Mouse (Mus musculus) hindbrain, embryonic 16.5 days (tissue): ENCODE data around the gene Rbm4b. TPM values are rescaled to one million over a fixed set of nuclear protein-coding genes. Genes with fewer than 3 reads are reported as not detected.

ENCODE experiments used
- ATAC-seq: fragments of 200-750 bp; cut with Nextera tagmentation; 2 replicates; pipeline ENCODE4 v1.8.0; 2017; ENCODE audit warnings: moderate TSS enrichment, moderate library complexity
- H3K27ac ChIP-seq: fragments of 300-500 bp; sonication (generic); 2 replicates; pipeline ENCODE4 v1.5.1; 2014; ENCODE audit warnings: low read depth, mild to moderate bottlenecking, control low read depth, low read length, moderate library complexity
- H3K27me3 ChIP-seq: fragments of 300-500 bp; sonication (generic); replicated peaks from 2 replicates; pipeline ENCODE4 v1.6.1; 2014; ENCODE audit warnings: low read length; ENCODE audit not compliant: control insufficient read depth, insufficient read depth
- H3K36me3 ChIP-seq: fragments of 300-500 bp; sonication (generic); 2 replicates; pipeline ENCODE4 v1.6.1; 2014; ENCODE audit warnings: mild to moderate bottlenecking, low read length, moderate library complexity, mixed read lengths; ENCODE audit not compliant: control insufficient read depth, insufficient read depth
- H3K4me1 ChIP-seq: fragments of 300-500 bp; sonication (generic); 2 replicates; pipeline ENCODE4 v1.6.1; 2014; ENCODE audit warnings: low read depth, low read length; ENCODE audit not compliant: control insufficient read depth, insufficient read depth
- H3K4me2 ChIP-seq: fragments of 300-500 bp; sonication (generic); 2 replicates; pipeline ENCODE4 v1.6.1; 2014; ENCODE audit warnings: mild to moderate bottlenecking, low read length, control low read depth, moderate library complexity
- H3K4me3 ChIP-seq: fragments of 300-500 bp; sonication (generic); 2 replicates; pipeline ENCODE4 v1.5.1; 2014; ENCODE audit warnings: mild to moderate bottlenecking, low read length, control low read depth, moderate library complexity
- H3K9ac ChIP-seq: fragments of 300-500 bp; sonication (generic); 2 replicates; pipeline ENCODE4 v1.6.1; 2014; ENCODE audit warnings: low read depth, mild to moderate bottlenecking, control low read depth, low read length, moderate library complexity
- H3K9me3 ChIP-seq: fragments of 300-500 bp; sonication (generic); 2 replicates; pipeline ENCODE4 v1.6.1; 2014; ENCODE audit warnings: mild to moderate bottlenecking, low read length, moderate library complexity; ENCODE audit not compliant: control insufficient read depth
- WGBS: fragments of 180-500 bp; shearing (Covaris S2); extraction: QIAGEN DNeasy Blood & Tissue Kit; methylation state at CpG from one replicate; pipeline ENCODE4 v1.1.7; 2014; 5-methylcytosine and 5-hydroxymethylcytosine counted together
- polyA plus RNA-seq: library from polyadenylated mRNA; unstranded; fragments of >200 nt; fragmentation: Nextera tagmentation; extraction: Ambion mirVana; gene quantifications from 2 replicates; pipeline ENCODE4 v1.2.1, GENCODE M21; 2015

The Rbm4b gene
- polyA plus RNA-seq, 1 experiment from 2014 or later, result 124 TPM

- H3K4me3 ChIP-seq, result no peak overlapping the region
- no peak for ATAC-seq
- no peak overlapping the region for H3K9ac ChIP-seq
- H3K4me2 ChIP-seq, result no peak overlapping the region
- no peak overlapping the region for H3K27ac ChIP-seq
- H3K4me1 ChIP-seq, result no peaks in the 10 kb centered on the region
- 81% methylated on average over 10 of the region's 10 CpGs for WGBS
- H3K27me3 ChIP-seq, result no peaks in the 10 kb centered on the region
- no peaks in the 10 kb centered on the region for H3K9me3 ChIP-seq
- peaks cover 70% of the 10 kb centered on the region for H3K36me3 ChIP-seq
Measured at GRCm38 (mm10) chr19:4741482-4741881, 14.8 kb upstream of the Rbm4b start.

GRCm38 (mm10) chr19:4742229-4742628 lies 14.1 kb upstream of the Rbm4b start:
- Histone ChIP-seq H3K4me3 (no peak overlapping the region), H3K9ac (no peak overlapping the region), H3K4me1 (no peaks in the 10 kb centered on the region), H3K9me3 (no peaks in the 10 kb centered on the region), H3K27ac (no peak overlapping the region), H3K27me3 (no peaks in the 10 kb centered on the region), H3K4me2 (no peak overlapping the region), H3K36me3 (peaks cover 72% of the 10 kb centered on the region)
- no peak for ATAC-seq
- 94% methylated on average over 6 of the region's 6 CpGs for WGBS

GRCm38 (mm10) chr19:4743524-4743923 lies 12.8 kb upstream of the Rbm4b start:
- H3K27ac ChIP-seq, result no peak overlapping the region
- 40% methylated on average over 5 of the region's 5 CpGs for WGBS
- no peak overlapping the region for H3K9ac ChIP-seq
- H3K36me3 ChIP-seq, result peaks cover 73% of the 10 kb centered on the region
- H3K4me1 ChIP-seq, result no peaks in the 10 kb centered on the region
- ATAC-seq, result no peak
- no peaks in the 10 kb centered on the region for H3K9me3 ChIP-seq
- H3K4me3 ChIP-seq, result no peak overlapping the region
- H3K27me3 ChIP-seq, result no peaks in the 10 kb centered on the region
- H3K4me2 ChIP-seq, result no peak overlapping the region

GRCm38 (mm10) chr19:4744026-4744425 lies 12.3 kb upstream of the Rbm4b start:
- ATAC-seq, result no peak

GRCm38 (mm10) chr19:4745057-4745456 lies 11.2 kb upstream of the Rbm4b start:
- H3K4me2 ChIP-seq, result no peak overlapping the region
- no peaks in the 10 kb centered on the region for H3K4me1 ChIP-seq

More at GRCm38 (mm10) chr19:4744026-4744425, 12.3 kb upstream of the Rbm4b start:
- WGBS, result 88% methylated on average over 14 of the region's 14 CpGs
- H3K36me3 ChIP-seq, result peaks cover 74% of the 10 kb centered on the region
- H3K4me1 ChIP-seq, result no peaks in the 10 kb centered on the region
- no peaks in the 10 kb centered on the region for H3K27me3 ChIP-seq
- H3K4me3 ChIP-seq, result no peak overlapping the region
- H3K9ac ChIP-seq, result no peak overlapping the region
- no peak overlapping the region for H3K27ac ChIP-seq
- H3K4me2 ChIP-seq, result no peak overlapping the region
- H3K9me3 ChIP-seq, result no peaks in the 10 kb centered on the region

GRCm38 (mm10) chr19:4745681-4746080 lies 10.6 kb upstream of the Rbm4b start:
- Histone ChIP-seq H3K9ac (no peak overlapping the region; the same call in 1 of the 2 replicates), H3K4me3 (no peak overlapping the region), H3K9me3 (no peaks in the 10 kb centered on the region), H3K27me3 (no peaks in the 10 kb centered on the region), H3K4me1 (no peaks in the 10 kb centered on the region), H3K4me2 (no peak overlapping the region), H3K27ac (no peak overlapping the region), H3K36me3 (peaks cover 71% of the 10 kb centered on the region)
- ATAC-seq, result no peak
- WGBS, result 89% methylated on average over 10 of the region's 10 CpGs

More at GRCm38 (mm10) chr19:4745057-4745456, 11.2 kb upstream of the Rbm4b start:
- WGBS, result 60% methylated on average over 9 of the region's 9 CpGs
- no peak overlapping the region for H3K4me3 ChIP-seq
- H3K27ac ChIP-seq, result no peak overlapping the region
- H3K36me3 ChIP-seq, result peaks cover 74% of the 10 kb centered on the region
- no peaks in the 10 kb centered on the region for H3K27me3 ChIP-seq
- no peaks in the 10 kb centered on the region for H3K9me3 ChIP-seq
- no peak for ATAC-seq
- H3K9ac ChIP-seq, result no peak overlapping the region

GRCm38 (mm10) chr19:4746611-4747010 lies 9.7 kb upstream of the Rbm4b start:
- H3K27me3 ChIP-seq, result no peaks in the 10 kb centered on the region
- no peak overlapping the region for H3K4me2 ChIP-seq
- WGBS, result 83% methylated on average over 14 of the region's 14 CpGs
- ATAC-seq, result no peak
- H3K4me1 ChIP-seq, result no peaks in the 10 kb centered on the region
- no peak overlapping the region for H3K4me3 ChIP-seq
- no peak overlapping the region for H3K9ac ChIP-seq
- H3K36me3 ChIP-seq, result peaks cover 72% of the 10 kb centered on the region
- no peak overlapping the region for H3K27ac ChIP-seq
- H3K9me3 ChIP-seq, result no peaks in the 10 kb centered on the region

- 90% methylated on average over 9 of the region's 9 CpGs for WGBS
- H3K27ac ChIP-seq, result no peak overlapping the region
- H3K9me3 ChIP-seq, result no peaks in the 10 kb centered on the region
- H3K4me3 ChIP-seq, result no peak overlapping the region
- no peaks in the 10 kb centered on the region for H3K27me3 ChIP-seq
- no peaks in the 10 kb centered on the region for H3K4me1 ChIP-seq
- peaks cover 70% of the 10 kb centered on the region for H3K36me3 ChIP-seq
- H3K4me2 ChIP-seq, result no peak overlapping the region
- ATAC-seq, result no peak
- no peak overlapping the region for H3K9ac ChIP-seq
Measured at GRCm38 (mm10) chr19:4747631-4748312, 8.5 kb upstream of the Rbm4b start.

- Histone ChIP-seq H3K4me2 (no peak overlapping the region), H3K36me3 (peaks cover 67% of the 10 kb centered on the region), H3K9ac (no peak overlapping the region), H3K27me3 (no peaks in the 10 kb centered on the region), H3K9me3 (no peaks in the 10 kb centered on the region), H3K4me1 (no peaks in the 10 kb centered on the region), H3K4me3 (no peak overlapping the region), H3K27ac (no peak overlapping the region)
- ATAC-seq, result no peak
- 86% methylated on average over 10 of the region's 10 CpGs for WGBS
Measured at GRCm38 (mm10) chr19:4748493-4748892, 7.8 kb upstream of the Rbm4b start.
